Mouse (Mus musculus) lung, embryonic 14.5 days (tissue): ENCODE results near the gene Ccni. TPM values are rescaled to one million over a fixed set of nuclear protein-coding genes. Genes with fewer than 3 reads are reported as not detected.

Source experiments
- ATAC-seq: fragments of 200-750 bp; cut with Nextera tagmentation; 2 replicates; pipeline ENCODE4 v1.8.0; 2017; ENCODE audit warnings: mild to moderate bottlenecking, moderate TSS enrichment, moderate library complexity; ENCODE audit not compliant: insufficient read depth
- DNase-seq: peaks from one replicate; pipeline ENCODE4 v3.0.0-alpha.2; 2015
- H3K27ac ChIP-seq: fragments of 300-500 bp; sonication (generic); 2 replicates; pipeline ENCODE4 v1.5.1; 2014; ENCODE audit warnings: low read depth, mild to moderate bottlenecking, moderate library complexity
- H3K27me3 ChIP-seq: fragments of 300-500 bp; sonication (generic); 2 replicates; pipeline ENCODE4 v1.6.1; 2014; ENCODE audit warnings: low read length, control low read depth; ENCODE audit not compliant: insufficient read depth
- H3K36me3 ChIP-seq: fragments of 300-500 bp; sonication (generic); 2 replicates; pipeline ENCODE4 v1.6.1; 2014; ENCODE audit warnings: control low read depth; ENCODE audit not compliant: insufficient read depth
- H3K4me1 ChIP-seq: fragments of 300-500 bp; sonication (generic); 2 replicates; pipeline ENCODE4 v1.6.1; 2014; ENCODE audit warnings: antibody characterized with exemption, control low read depth; ENCODE audit not compliant: insufficient read depth
- H3K4me2 ChIP-seq: fragments of 300-500 bp; sonication (generic); 2 replicates; pipeline ENCODE4 v1.6.1; 2014; ENCODE audit warnings: mild to moderate bottlenecking
- H3K4me3 ChIP-seq: fragments of 300-500 bp; sonication (generic); 2 replicates; pipeline ENCODE4 v1.5.1; 2014; ENCODE audit warnings: low read depth, low read length
- H3K9ac ChIP-seq: fragments of 300-500 bp; sonication (generic); 2 replicates; pipeline ENCODE4 v1.6.1; 2014
- H3K9me3 ChIP-seq: fragments of 300-500 bp; sonication (generic); 2 replicates; pipeline ENCODE4 v1.6.1; 2016; ENCODE audit warnings: low read depth, low read length, control low read depth
- CTCF ChIP-seq: IDR thresholded peaks from 2 replicates; pipeline ENCODE4 v1.5.1; 2016; ENCODE audit warnings: antibody characterized with exemption, low read depth
- WGBS: fragments of 180-500 bp; shearing (Covaris S2); extraction: QIAGEN DNeasy Blood & Tissue Kit; methylation state at CpG from one replicate; pipeline ENCODE4 v1.1.7; 2014; 5-methylcytosine and 5-hydroxymethylcytosine counted together
- polyA plus RNA-seq: library from polyadenylated mRNA; unstranded; fragments of >200 nt; fragmentation: Nextera tagmentation; extraction: Ambion mirVana; gene quantifications from 2 replicates; pipeline ENCODE4 v1.2.1, GENCODE M21; 2014

Ccni gene
- polyA plus RNA-seq = 157 and 165 TPM in 2 replicates

GRCm38 (mm10) chr5:93206109-93207005 is at the start of gene Ccni, which contains the start of gene 2010109A12Rik:
Gene Ccni, minus strand, starts transcription at chr5:93206495.
Gene 2010109A12Rik, plus strand, starts transcription at chr5:93206518.
- H3K9me3 ChIP-seq = no peaks in the 10 kb centered on the region
- TF ChIP-seq CTCF = no peak
- H3K9ac ChIP-seq = peak within 1 kb of the TSS; percentile 95
- peaks cover 9% of the 10 kb centered on the region for H3K36me3 ChIP-seq
- peak within 1 kb of the TSS; percentile 87 for H3K4me3 ChIP-seq
- peak within 1 kb of the TSS; percentile 96 for H3K27ac ChIP-seq
- 0 out of 2 replicates have a peak, but pooled peaks cover 5% of the 10 kb centered on the region for H3K4me1 ChIP-seq
- peak within 1 kb of the TSS; percentile 67 for H3K4me2 ChIP-seq
- under 1% methylated on average over 79 of the region's 79 CpGs for WGBS
- peak; percentile 98 for ATAC-seq
- no peaks in the 10 kb centered on the region for H3K27me3 ChIP-seq
- peak; percentile 98 for DNase-seq

GRCm38 (mm10) chr5:93255759-93256265 is 49.5 kb upstream of the Ccni start:
- no peaks in the 10 kb centered on the region for H3K4me1 ChIP-seq
- no peak overlapping the region for H3K4me2 ChIP-seq
- DNase-seq (no peak), ATAC-seq (no peak)
- no peak overlapping the region for H3K27ac ChIP-seq
- H3K9ac ChIP-seq = no peak overlapping the region
- no peaks in the 10 kb centered on the region for H3K27me3 ChIP-seq
- WGBS = 80% methylated on average over 5 of the region's 5 CpGs
- no peaks in the 10 kb centered on the region for H3K36me3 ChIP-seq
- H3K4me3 ChIP-seq = no peak overlapping the region
- no peak for TF ChIP-seq CTCF
- H3K9me3 ChIP-seq = no peaks in the 10 kb centered on the region; the same call in 1 of the 2 replicates

DNA sequence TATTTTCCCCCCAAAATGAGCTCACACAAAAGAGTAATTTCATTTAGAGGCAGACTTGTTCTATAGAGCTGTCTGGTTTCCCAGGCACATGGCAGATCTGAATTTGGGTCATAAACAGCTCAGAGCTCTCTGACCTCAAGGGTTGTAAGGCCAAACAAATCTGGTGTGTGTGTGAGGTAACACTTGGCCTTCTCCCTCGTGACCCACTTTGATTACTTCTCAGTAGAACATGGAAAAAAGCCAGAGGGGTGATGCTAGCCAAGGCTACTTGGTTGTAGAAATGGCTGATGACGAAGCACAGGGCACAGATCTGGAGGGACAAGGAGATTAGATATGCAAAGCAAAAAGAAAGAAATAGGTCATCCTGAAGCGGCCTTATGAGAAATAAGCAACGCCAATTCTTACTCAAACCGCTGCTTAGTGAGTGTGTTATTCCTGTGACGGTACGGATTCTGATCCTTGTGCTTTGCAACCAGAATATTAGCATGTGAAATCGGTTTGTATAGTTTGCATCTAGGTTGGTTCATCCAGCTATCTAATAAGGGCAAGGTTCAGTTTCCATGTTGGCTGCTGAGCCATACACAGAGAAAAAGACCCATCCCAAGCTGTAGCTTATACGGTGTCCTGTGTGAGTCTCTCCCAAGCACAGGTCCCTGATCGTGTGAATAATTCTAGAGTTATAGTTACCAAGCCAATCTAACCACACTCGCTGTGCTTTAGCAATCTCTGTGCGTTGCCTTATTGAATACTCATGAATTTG is 44.9 kb upstream of the Ccni start:
- H3K9me3 ChIP-seq = no peaks in the 10 kb centered on the region
- H3K4me3 ChIP-seq = no peak overlapping the region
- DNase-seq (peak; percentile 17), ATAC-seq (no peak)
- 75% methylated on average over 12 of the region's 12 CpGs for WGBS
- no peaks in the 10 kb centered on the region for H3K36me3 ChIP-seq
- TF ChIP-seq CTCF = no peak
- no peaks in the 10 kb centered on the region for H3K4me1 ChIP-seq
- H3K27ac ChIP-seq = no peak overlapping the region
- no peak overlapping the region for H3K9ac ChIP-seq
- H3K27me3 ChIP-seq = no peaks in the 10 kb centered on the region
- H3K4me2 ChIP-seq = no peak overlapping the region

GRCm38 (mm10) chr5:93249940-93250578 is 43.8 kb upstream of the Ccni start:
- no peak for ATAC-seq
- TF ChIP-seq CTCF = no peak
- Histone ChIP-seq H3K4me2 (no peak overlapping the region), H3K4me3 (no peak overlapping the region), H3K27ac (no peak overlapping the region), H3K9me3 (no peaks in the 10 kb centered on the region), H3K4me1 (no peaks in the 10 kb centered on the region), H3K9ac (no peak overlapping the region), H3K27me3 (no peaks in the 10 kb centered on the region), H3K36me3 (no peaks in the 10 kb centered on the region)
- 47% methylated on average over 6 of the region's 6 CpGs for WGBS
- peak; percentile 50 for DNase-seq

- H3K4me1 ChIP-seq = no peaks in the 10 kb centered on the region
- H3K4me2 ChIP-seq = no peak overlapping the region
- no peaks in the 10 kb centered on the region for H3K9me3 ChIP-seq
- TF ChIP-seq CTCF = no peak
- no peak overlapping the region for H3K9ac ChIP-seq
- no peak for DNase-seq
- H3K27me3 ChIP-seq = no peaks in the 10 kb centered on the region
- H3K36me3 ChIP-seq = no peaks in the 10 kb centered on the region
- 58% methylated on average over 2 of the region's 2 CpGs for WGBS
- no peak overlapping the region for H3K27ac ChIP-seq
- no peak for ATAC-seq
- H3K4me3 ChIP-seq = no peak overlapping the region
Observed at GRCm38 (mm10) chr5:93245280-93245679, 39.0 kb upstream of the Ccni start.

DNA sequence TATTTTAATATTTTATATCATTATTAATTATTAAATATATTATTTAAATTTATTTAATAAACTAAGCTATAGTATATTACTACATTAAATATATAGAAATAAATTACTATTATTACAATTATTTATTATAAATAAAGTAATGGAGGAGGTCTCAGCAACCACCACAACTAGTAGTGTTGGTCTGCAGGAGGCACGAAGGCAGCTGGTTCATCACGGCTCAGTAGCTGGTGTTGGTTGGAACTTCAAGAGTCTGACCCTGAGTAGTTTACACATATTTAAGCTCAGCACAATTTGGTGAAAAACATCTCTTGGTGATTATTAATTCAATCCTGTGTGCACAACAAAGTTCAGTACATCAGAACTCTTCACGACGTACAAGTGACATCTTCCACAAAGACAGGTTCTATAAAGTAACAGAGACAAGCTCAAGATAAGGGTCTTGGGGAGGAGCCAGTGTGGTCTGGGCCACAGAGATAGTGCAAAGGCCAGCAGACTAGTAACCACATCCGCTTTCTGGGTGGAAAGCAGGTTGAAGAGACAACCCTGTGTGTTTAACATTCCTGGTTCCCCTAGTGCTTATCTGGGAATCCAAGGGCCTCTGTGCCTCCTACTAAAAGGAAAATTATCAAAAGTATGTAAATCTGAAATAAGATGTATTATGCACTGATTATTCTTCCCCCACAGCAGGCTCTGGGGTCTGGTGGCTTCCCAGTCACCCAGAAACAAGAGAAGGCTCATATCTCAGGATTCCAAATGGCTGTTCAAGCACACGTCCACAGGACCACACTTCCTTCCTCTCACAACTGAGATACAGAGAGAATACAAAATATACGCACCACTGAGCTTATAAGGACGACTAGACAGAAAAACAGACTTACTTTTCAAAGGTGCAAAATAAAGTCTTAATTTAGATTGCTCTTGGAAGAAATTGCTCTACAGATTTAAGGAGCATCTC is 33.6 kb upstream of the Ccni start:
- H3K9ac ChIP-seq = no peak overlapping the region
- ATAC-seq (no peak), DNase-seq (no peak)
- no peaks in the 10 kb centered on the region for H3K4me1 ChIP-seq
- H3K36me3 ChIP-seq = no peaks in the 10 kb centered on the region
- H3K4me3 ChIP-seq = no peak overlapping the region
- H3K9me3 ChIP-seq = no peaks in the 10 kb centered on the region
- no peak for TF ChIP-seq CTCF
- H3K27ac ChIP-seq = no peak overlapping the region
- WGBS = 59% methylated on average over 8 of the region's 8 CpGs
- H3K27me3 ChIP-seq = no peaks in the 10 kb centered on the region
- H3K4me2 ChIP-seq = no peak overlapping the region
